Mouse (Mus musculus) intestine, embryonic 15.5 days (tissue): ENCODE measurements around the gene Cnp. TPM values are rescaled to one million over a fixed set of nuclear protein-coding genes. Genes with fewer than 3 reads are reported as not detected.

Experiments used
- ATAC-seq: fragments of 200-750 bp; cut with Nextera tagmentation; 2 replicates; pipeline ENCODE4 v1.8.0; 2017; ENCODE audit warnings: moderate TSS enrichment, moderate library complexity
- H3K27ac ChIP-seq: fragments of 300-500 bp; sonication (generic); 2 replicates; pipeline ENCODE4 v1.5.1; 2015; ENCODE audit warnings: mild to moderate bottlenecking, inconsistent platforms
- H3K27me3 ChIP-seq: fragments of 300-500 bp; sonication (generic); replicated peaks from 2 replicates; pipeline ENCODE4 v1.6.1; 2015; ENCODE audit warnings: inconsistent platforms
- H3K36me3 ChIP-seq: fragments of 300-500 bp; sonication (generic); 2 replicates; pipeline ENCODE4 v1.6.1; 2015; ENCODE audit warnings: inconsistent platforms
- H3K4me1 ChIP-seq: fragments of 300-500 bp; sonication (generic); replicated peaks from 2 replicates; pipeline ENCODE4 v1.6.1; 2015; ENCODE audit warnings: inconsistent platforms
- H3K4me2 ChIP-seq: fragments of 300-500 bp; sonication (generic); replicated peaks from 2 replicates; pipeline ENCODE4 v1.6.1; 2015; ENCODE audit warnings: mild to moderate bottlenecking, inconsistent platforms
- H3K4me3 ChIP-seq: fragments of 300-500 bp; sonication (generic); replicated peaks from 2 replicates; pipeline ENCODE4 v1.5.1; 2015; ENCODE audit warnings: inconsistent platforms
- H3K9ac ChIP-seq: fragments of 300-500 bp; sonication (generic); 2 replicates; pipeline ENCODE4 v1.6.1; 2015; ENCODE audit warnings: inconsistent platforms
- H3K9me3 ChIP-seq: fragments of 300-500 bp; sonication (generic); 2 replicates; pipeline ENCODE4 v1.6.1; 2016; ENCODE audit warnings: inconsistent platforms
- WGBS: fragments of 180-500 bp; shearing (Covaris S2); methylation state at CpG from one replicate; pipeline ENCODE4 v1.1.7; 2015; 5-methylcytosine and 5-hydroxymethylcytosine counted together
- polyA plus RNA-seq: library from polyadenylated mRNA; unstranded; fragments of >200 nt; fragmentation: Nextera tagmentation; extraction: Ambion mirVana; gene quantifications from 2 replicates; pipeline ENCODE4 v1.2.1, GENCODE M21; 2015

The Cnp gene
- polyA plus RNA-seq, 1 experiment from 2014 or later = 32.1 TPM

DNA sequence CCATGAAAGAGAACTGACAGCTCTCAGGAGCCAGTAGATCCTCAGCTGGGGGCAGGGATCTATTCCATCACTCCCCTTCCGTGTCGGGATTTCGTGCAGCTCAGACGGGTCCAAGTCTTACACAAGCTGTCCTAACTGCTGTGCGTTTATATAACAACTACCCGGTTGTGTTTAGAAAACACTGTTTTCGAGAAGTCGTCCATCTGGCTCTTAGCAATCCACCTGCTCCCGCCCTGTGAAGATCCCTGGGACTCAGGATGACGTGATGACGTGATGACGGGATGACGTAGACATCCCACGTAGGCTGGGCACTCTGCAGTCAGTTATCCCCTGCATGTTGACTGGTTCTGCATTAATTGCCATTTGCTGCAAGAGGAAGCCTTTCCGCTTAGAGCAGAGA lies 10.4 kb upstream of the Cnp start:
- Histone ChIP-seq H3K4me3 (no peak overlapping the region), H3K4me1 (no peaks in the 10 kb centered on the region), H3K9ac (no peak overlapping the region), H3K27ac (no peak overlapping the region), H3K36me3 (no peaks in the 10 kb centered on the region), H3K9me3 (no peaks in the 10 kb centered on the region), H3K27me3 (no peaks in the 10 kb centered on the region), H3K4me2 (no peak overlapping the region)
- 55% methylated on average over 15 of the region's 15 CpGs for WGBS
- ATAC-seq = no peak

DNA sequence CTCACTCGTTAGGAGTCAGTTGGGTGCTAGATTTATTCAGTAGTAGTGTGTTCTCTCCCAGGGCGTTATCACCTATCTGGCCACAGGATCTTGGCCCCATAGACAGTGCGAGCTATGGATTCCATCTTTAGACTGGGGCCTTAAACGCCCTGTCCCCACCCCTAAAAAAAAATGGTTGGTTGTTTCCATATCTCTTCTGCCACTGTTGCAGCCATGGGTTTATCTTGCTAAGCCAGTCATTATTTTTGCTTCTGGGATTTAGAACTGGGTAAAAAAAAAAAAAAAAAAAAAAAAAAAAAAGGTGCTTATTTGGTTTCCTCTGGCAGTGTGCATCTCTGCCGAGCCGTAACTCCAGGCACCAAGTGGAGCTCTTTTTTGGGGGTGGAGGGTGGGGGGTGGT lies 10.0 kb upstream of the Cnp start:
- Histone ChIP-seq H3K36me3 (no peaks in the 10 kb centered on the region), H3K4me2 (no peak overlapping the region), H3K27ac (no peak overlapping the region), H3K4me1 (no peaks in the 10 kb centered on the region), H3K27me3 (no peaks in the 10 kb centered on the region), H3K4me3 (no peak overlapping the region), H3K9ac (no peak overlapping the region), H3K9me3 (no peaks in the 10 kb centered on the region)
- ATAC-seq = no peak
- 85% methylated on average over 6 of the region's 6 CpGs for WGBS

DNA sequence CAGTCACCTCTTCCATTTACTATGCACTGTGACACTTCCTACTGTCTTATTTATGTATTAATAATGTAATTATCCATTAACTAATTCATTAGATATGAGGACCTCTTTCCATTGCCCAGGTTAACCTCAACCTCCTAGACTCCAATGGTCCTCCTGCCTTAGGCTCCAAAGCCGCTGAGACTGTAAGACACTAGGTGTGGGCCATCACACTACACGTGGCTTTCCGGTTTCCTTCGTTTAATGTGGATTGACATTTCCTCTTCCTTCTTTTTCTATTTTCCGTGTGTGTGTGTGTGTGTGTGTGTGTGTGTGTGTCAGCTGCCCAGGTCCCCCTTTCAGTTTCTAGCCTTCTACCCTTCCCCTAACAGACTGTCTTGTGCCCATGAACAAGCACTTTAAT lies 7.5 kb upstream of the Cnp start:
- Histone ChIP-seq H3K9ac (no peak overlapping the region), H3K4me3 (no peak overlapping the region), H3K9me3 (no peaks in the 10 kb centered on the region), H3K27me3 (peaks cover 7% of the 10 kb centered on the region; the same call in 1 of the 2 replicates), H3K4me1 (peaks cover 10% of the 10 kb centered on the region), H3K4me2 (no peak overlapping the region), H3K36me3 (no peaks in the 10 kb centered on the region), H3K27ac (no peak overlapping the region)
- WGBS = 75% methylated on average over 5 of the region's 5 CpGs
- ATAC-seq = no peak

DNA sequence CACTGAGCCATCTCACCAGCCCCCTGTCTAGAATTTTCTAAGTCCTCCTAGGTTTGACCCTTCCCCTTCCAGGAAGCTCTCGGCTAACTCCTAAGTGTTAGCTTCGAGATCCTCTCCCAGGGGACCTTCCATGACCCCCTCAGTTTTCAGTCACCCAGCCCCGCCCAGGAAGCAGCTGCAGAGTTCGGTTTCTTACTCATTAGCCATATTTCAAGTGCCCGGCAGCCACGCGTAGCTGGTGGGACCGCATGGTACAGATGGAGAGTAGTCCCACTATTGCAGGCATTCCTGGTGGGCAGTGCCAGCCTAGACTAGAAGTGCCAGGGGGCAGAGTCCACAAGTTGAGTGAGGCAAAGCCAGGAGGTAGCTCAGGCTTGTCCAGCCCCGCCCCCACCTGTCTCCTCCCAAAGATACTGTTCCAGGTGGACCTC lies 6.9 kb upstream of the Cnp start:
- no peak for ATAC-seq

DNA sequence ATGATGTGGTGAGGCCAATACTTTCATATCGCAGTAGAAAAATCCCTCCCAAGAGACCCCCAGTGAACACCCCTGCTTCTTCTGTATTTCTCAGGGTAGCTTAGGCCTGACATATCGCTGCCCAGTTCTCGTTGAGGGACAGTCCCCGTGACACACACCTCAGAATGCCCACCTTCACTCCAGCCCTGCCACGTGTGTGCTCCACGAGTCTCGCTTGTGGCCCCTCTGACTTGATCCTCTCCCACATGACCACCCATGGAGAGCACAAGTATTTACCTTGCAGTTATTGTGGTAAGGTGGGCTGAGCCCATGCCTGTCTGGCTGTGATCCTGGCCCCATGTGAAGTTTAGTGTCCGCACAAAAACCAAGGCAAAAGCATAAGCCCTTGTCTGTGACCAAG lies 6.0 kb upstream of the Cnp start:
- Histone ChIP-seq H3K4me1 (peaks cover 10% of the 10 kb centered on the region), H3K9ac (no peak overlapping the region), H3K27me3 (peaks cover 7% of the 10 kb centered on the region; the same call in 1 of the 2 replicates), H3K9me3 (no peaks in the 10 kb centered on the region), H3K36me3 (no peaks in the 10 kb centered on the region), H3K4me2 (no peak overlapping the region), H3K4me3 (no peak overlapping the region), H3K27ac (no peak overlapping the region)
- ATAC-seq = no peak
- WGBS = 87% methylated on average over 8 of the region's 8 CpGs

More for the DNA sequence above, 6.9 kb upstream of the Cnp start:
- Histone ChIP-seq H3K4me3 (no peak overlapping the region), H3K9me3 (no peaks in the 10 kb centered on the region), H3K4me1 (peaks cover 10% of the 10 kb centered on the region), H3K27me3 (peaks cover 7% of the 10 kb centered on the region; the same call in 1 of the 2 replicates), H3K9ac (no peak overlapping the region), H3K27ac (no peak overlapping the region), H3K36me3 (no peaks in the 10 kb centered on the region), H3K4me2 (no peak overlapping the region)
- WGBS = 41% methylated on average over 9 of the region's 9 CpGs

DNA sequence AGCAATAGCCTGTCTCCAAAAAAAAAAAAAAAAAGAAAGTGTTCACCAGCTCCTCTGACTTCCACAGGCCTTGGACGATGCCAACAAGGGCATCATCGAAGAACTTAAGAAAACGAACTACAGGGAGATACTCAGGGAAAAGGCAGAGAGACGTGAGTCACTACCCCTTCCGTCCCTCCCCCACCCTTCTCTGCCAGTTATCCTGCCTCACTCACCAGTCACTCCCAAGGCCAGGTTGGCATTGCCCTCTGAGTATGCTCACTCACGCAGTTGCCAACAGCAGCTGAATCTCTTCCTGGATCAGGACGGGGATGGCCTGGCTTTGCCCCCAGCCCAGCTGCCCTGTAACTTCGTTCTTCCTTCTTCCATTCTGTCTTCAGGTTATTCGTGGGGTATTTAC lies 4.9 kb upstream of the Cnp start:
- Histone ChIP-seq H3K4me3 (no peak overlapping the region), H3K9me3 (no peaks in the 10 kb centered on the region), H3K27me3 (peaks cover 7% of the 10 kb centered on the region; the same call in 1 of the 2 replicates), H3K4me2 (no peak overlapping the region), H3K4me1 (peaks cover 10% of the 10 kb centered on the region), H3K36me3 (no peaks in the 10 kb centered on the region), H3K27ac (no peak overlapping the region), H3K9ac (no peak overlapping the region)
- 56% methylated on average over 9 of the region's 9 CpGs for WGBS
- no peak for ATAC-seq

DNA sequence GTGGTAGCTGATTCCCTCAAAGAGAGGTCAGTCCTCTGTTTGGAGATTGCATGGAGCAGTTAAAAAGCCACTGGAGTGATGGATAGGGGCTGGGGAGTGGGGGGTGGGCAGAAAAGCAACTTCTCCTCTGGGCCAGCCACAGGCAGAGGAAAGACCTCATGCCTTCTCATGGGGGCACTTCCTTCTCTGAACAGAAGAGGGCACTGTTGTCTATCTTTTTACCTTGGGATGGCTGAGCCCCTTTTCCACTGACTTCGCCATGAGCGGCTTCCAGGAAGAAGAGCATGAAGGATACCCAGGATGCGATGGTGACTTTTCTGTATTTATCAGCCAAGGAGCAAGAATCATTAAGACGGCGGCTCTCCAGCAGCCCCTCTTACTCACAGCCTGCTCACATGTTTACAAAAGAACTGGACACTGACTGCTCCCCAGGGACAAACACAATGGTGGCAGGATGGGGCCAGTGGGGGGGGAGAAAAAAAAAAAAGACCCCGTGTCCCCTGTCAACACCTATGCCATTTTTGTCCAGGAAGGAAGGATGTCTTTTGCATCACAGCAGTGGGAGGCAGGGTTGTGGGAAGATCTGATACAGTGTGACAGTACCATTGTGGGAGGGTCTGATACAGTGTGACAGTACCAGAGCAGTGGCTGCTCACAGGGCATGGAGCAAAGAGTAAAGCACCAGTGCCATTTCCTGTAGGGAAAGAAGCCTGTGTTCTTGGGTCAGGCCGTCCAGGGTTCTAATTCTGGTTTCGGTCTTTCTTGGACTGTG lies 4.1 kb upstream of the Cnp start:
- no peak overlapping the region for H3K27ac ChIP-seq
- H3K9me3 ChIP-seq = no peaks in the 10 kb centered on the region
- H3K36me3 ChIP-seq = no peaks in the 10 kb centered on the region
- peaks cover 7% of the 10 kb centered on the region; the same call in 1 of the 2 replicates for H3K27me3 ChIP-seq
- ATAC-seq = 0 out of 2 replicates have a peak, but pooled peaks have one; percentile 36
- peaks cover 15% of the 10 kb centered on the region for H3K4me1 ChIP-seq
- peak overlapping the region; percentile 50 for H3K4me2 ChIP-seq
- WGBS = 10% methylated on average over 8 of the region's 8 CpGs
- H3K4me3 ChIP-seq = peak overlapping the region; percentile 11; the same call in 1 of the 2 replicates
- 0 out of 2 replicates have a peak overlapping the region, but pooled peaks have one; percentile 3 for H3K9ac ChIP-seq

DNA sequence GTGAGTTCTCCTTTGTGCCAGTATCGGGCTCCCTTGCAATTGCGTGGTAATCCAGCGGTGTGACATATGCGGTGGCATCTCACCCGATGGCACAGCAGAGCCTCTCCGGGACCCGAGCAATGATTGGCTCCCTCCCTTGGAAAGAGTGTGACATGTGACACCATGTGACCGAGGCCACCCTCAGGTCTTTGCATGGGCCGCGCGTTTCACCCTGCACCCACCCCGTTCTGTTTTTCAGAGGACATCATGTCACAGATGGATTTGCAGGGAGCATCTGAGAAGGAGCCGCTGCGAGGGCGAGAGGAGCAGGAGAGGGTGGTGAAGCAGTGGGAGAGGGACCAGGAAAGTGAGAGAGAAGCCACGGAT lies 3.5 kb upstream of the Cnp start:
- H3K4me3 ChIP-seq = peak overlapping the region; percentile 11; the same call in 1 of the 2 replicates
- no peaks in the 10 kb centered on the region for H3K9me3 ChIP-seq
- peaks cover 7% of the 10 kb centered on the region; the same call in 1 of the 2 replicates for H3K27me3 ChIP-seq
- no peak overlapping the region for H3K27ac ChIP-seq
- H3K9ac ChIP-seq = 0 out of 2 replicates have a peak overlapping the region, but pooled peaks have one; percentile 3
- peak overlapping the region; percentile 50 for H3K4me2 ChIP-seq
- WGBS = 7% methylated on average over 16 of the region's 16 CpGs
- no peak for ATAC-seq
- peaks cover 15% of the 10 kb centered on the region for H3K4me1 ChIP-seq
- no peaks in the 10 kb centered on the region for H3K36me3 ChIP-seq

DNA sequence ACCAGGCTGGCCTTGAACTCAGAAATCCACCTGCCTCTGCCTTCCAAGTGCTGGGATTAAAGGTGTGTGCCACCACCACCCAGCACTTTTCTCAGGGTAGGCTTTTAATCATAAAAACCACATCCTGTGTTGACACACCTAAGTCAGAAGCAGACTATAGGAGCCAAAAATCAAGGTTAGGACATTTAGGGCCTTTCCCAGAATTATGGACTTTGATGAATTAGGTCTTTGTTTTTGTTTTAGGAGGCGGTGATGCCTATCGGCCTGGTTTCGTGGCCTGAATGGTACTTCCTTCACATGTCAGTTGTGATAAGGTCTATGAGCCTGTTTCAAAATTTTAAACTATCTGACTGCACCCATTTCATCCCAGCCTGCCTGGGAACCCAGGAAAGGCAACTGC lies 516 bp upstream of the Cnp start:
- H3K9me3 ChIP-seq = no peaks in the 10 kb centered on the region
- 0 out of 2 replicates have a peak overlapping the region, but pooled peaks have one; percentile 54 for H3K9ac ChIP-seq
- peak overlapping the region; percentile 68; the same call in 1 of the 2 replicates for H3K4me3 ChIP-seq
- peak overlapping the region; percentile 69 for H3K4me2 ChIP-seq
- WGBS = 84% methylated on average over 3 of the region's 3 CpGs
- ATAC-seq = no peak
- H3K4me1 ChIP-seq = peaks cover 15% of the 10 kb centered on the region
- peaks cover 7% of the 10 kb centered on the region; the same call in 1 of the 2 replicates for H3K27me3 ChIP-seq
- H3K36me3 ChIP-seq = peaks cover 5% of the 10 kb centered on the region; the same call in 1 of the 2 replicates
- no peak overlapping the region for H3K27ac ChIP-seq

DNA sequence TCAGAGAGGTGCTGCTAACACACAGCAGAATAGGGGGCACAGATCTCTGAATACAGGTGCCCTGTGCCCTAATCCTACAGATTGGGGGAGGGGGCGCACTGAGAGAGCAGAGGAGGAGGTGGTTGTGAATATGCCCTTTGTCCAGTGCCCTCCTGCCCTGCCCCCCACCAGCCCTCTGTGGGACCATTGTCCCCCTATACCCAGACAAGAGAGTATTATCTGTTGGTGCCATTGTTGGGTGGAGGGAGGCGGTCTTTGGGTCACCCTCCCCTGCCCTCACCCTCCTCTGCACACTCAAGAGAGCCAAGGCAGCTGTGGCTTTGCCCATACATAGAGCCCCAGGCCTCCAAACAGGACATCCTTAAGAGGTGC lies 766 bp downstream of the Cnp start:
- WGBS = 28% methylated on average over 2 of the region's 2 CpGs
- peaks cover 15% of the 10 kb centered on the region for H3K4me1 ChIP-seq
- ATAC-seq = peak; percentile 21; the same call in 1 of the 2 replicates
- H3K27ac ChIP-seq = peak overlapping the region; percentile 30; the same call in 1 of the 2 replicates
- peak overlapping the region; percentile 69 for H3K4me2 ChIP-seq
- peaks cover 12% of the 10 kb centered on the region; the same call in 1 of the 2 replicates for H3K36me3 ChIP-seq
- H3K9ac ChIP-seq = peak overlapping the region; percentile 54
- H3K9me3 ChIP-seq = no peaks in the 10 kb centered on the region
- H3K27me3 ChIP-seq = peaks cover 7% of the 10 kb centered on the region; the same call in 1 of the 2 replicates
- H3K4me3 ChIP-seq = peak overlapping the region; percentile 68

DNA sequence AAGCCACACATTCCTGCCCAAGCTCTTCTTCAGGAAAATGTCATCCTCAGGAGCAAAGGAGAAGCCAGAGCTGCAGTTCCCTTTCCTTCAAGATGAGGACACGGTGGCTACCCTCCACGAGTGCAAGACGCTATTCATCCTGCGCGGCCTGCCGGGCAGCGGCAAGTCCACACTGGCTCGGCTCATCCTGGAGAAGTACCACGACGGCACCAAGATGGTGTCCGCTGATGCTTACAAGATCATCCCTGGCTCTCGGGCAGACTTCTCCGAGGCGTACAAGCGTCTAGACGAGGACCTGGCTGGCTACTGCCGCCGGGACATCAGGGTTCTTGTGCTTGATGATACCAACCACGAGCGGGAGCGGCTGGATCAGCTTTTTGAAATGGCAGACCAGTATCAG lies 1.6 kb downstream of the Cnp start:
- no peak for ATAC-seq
- H3K4me1 ChIP-seq = peaks cover 7% of the 10 kb centered on the region; the same call in 1 of the 2 replicates
- H3K36me3 ChIP-seq = peaks cover 18% of the 10 kb centered on the region
- 0 out of 2 replicates have a peak, but pooled peaks cover under 1% of the 10 kb centered on the region for H3K27me3 ChIP-seq
- H3K4me3 ChIP-seq = no peak overlapping the region
- H3K4me2 ChIP-seq = peak overlapping the region; percentile 69
- H3K9ac ChIP-seq = no peak overlapping the region
- no peaks in the 10 kb centered on the region for H3K9me3 ChIP-seq
- no peak overlapping the region for H3K27ac ChIP-seq
- WGBS = 73% methylated on average over 21 of the region's 21 CpGs

DNA sequence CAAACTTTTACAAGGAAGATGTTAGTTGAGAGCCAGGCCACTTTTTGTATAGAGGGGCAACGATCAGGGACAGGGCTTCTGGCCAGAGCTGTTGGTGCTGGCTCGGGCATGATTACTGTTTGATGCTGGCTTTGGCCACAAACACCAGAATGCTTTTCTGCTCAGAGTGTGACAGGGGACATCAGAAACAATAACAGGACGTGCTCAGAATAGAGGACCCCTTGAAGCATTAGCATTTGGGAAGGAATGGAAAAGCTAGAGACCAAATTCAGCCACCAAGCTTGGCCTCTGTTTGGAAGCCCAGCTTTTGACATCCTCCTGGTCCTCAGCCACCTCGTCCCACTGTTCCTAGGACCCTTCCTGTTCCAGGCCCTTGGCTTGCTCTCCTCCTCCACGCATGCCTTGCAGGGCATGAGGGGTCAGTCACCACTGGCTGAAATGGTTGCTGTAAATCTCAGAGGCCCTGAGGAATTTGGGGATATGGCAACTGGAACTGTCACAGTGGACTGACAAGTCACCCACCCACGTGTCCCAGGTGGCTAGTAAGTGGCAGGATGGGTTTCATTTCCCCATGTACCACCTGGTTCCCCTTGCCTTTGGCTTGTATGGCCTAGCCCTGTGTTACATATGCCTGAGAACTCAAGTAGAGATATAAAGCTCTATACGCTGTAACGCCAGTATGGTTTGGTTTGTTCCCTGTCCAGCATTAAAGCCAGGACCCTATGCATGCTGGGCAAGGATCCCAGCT lies 3.3 kb downstream of the Cnp start:
- Histone ChIP-seq H3K4me1 (0 out of 2 replicates have a peak, but pooled peaks cover 4% of the 10 kb centered on the region), H3K27me3 (no peaks in the 10 kb centered on the region), H3K36me3 (peaks cover 29% of the 10 kb centered on the region), H3K4me2 (no peak overlapping the region), H3K27ac (no peak overlapping the region), H3K9ac (no peak overlapping the region), H3K9me3 (no peaks in the 10 kb centered on the region), H3K4me3 (no peak overlapping the region)
- WGBS = 76% methylated on average over 8 of the region's 8 CpGs
- no peak for ATAC-seq
